In the genomic region with DNA sequence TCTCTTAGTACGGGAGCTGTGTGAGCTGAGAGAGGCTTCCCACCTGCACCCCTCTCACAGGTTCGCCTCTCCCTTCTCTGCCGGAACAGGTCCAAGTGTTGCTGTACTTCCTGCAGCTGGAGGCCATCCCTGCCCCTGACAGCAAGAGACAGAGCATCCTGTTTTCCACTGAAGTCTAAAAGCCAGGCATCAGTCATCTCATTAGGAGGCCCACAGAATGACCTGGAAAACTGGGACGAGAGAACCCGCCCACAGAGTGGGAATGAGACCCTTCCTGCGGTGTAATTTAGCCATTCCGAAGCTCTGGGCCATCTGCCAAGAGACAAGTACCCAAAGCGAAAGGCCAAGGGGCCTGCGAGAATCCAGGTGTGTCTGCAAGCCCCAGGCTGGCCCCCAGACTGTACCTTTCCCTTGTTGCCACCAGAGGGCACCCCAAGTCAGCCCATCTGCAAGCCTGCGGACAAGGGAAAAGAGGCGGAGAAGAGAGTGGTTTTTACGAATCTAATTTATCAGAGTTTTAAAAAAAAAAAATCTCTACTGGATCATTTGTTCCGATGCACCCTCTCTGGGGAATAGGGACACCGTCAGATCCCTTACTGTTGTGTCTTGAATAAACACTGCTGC, we compare ENCODE assay signal across 8 mouse cellular contexts. TPM values are rescaled to one million over a fixed set of nuclear protein-coding genes. Genes with fewer than 3 reads are reported as not detected.
DNase-seq lines count a peak whose midpoint lies in the region; ATAC-seq and TF ChIP-seq lines count a peak whose summit lies in the region.

No protein-coding gene starts in this region.

- 38% methylated on average over 14 of the region's 14 CpGs for WGBS in heart, embryonic 12.5 days
- 21% methylated on average over 14 of the region's 14 CpGs for WGBS in intestine, postnatal 0 days
- 54% methylated on average over 14 of the region's 14 CpGs for WGBS in limb, embryonic 11.5 days
- WGBS in midbrain, embryonic 16.5 days: 46% methylated on average over 14 of the region's 14 CpGs

- DNase-seq in heart, adult 18-20 months: peak; percentile 74 to 86
- peak; percentile 87 to 89 for DNase-seq in cerebellum, postnatal 10 days
- DNase-seq in frontal cortex, postnatal 36 days (ENCODE audit: low spot score in 2 of 2): peak; percentile 71 to 78
- DNase-seq in limb, embryonic 11.5 days (ENCODE audit: low spot score): peak; percentile 82
- peak; percentile 55 to 78 for DNase-seq in spleen, postnatal 10 days (ENCODE audit: low spot score in 2 of 2)

- no peaks in the 10 kb centered on the region for H3K9me3 ChIP-seq in heart, embryonic 12.5 days (replicated peaks)
- H3K9me3 ChIP-seq in intestine, postnatal 0 days (ENCODE audit: control insufficient read depth): no peaks in the 10 kb centered on the region
- H3K9me3 ChIP-seq in limb, embryonic 11.5 days (ENCODE audit: control insufficient read depth, low read length): no peaks in the 10 kb centered on the region
- no peaks in the 10 kb centered on the region; the same call in 1 of the 2 replicates for H3K9me3 ChIP-seq in midbrain, embryonic 16.5 days (replicated peaks; ENCODE audit: control insufficient read depth, low read length, poor library complexity, severe bottlenecking)

- peaks cover 72% of the 10 kb centered on the region for H3K36me3 ChIP-seq in heart, embryonic 12.5 days
- H3K36me3 ChIP-seq in intestine, postnatal 0 days (ENCODE audit: control insufficient read depth, insufficient read depth): peaks cover 71% of the 10 kb centered on the region
- peaks cover 14% of the 10 kb centered on the region; the same call in 1 of the 2 replicates for H3K36me3 ChIP-seq in limb, embryonic 11.5 days (ENCODE audit: control insufficient read depth, insufficient read depth, low read length)
- peaks cover 46% of the 10 kb centered on the region for H3K36me3 ChIP-seq in midbrain, embryonic 16.5 days (ENCODE audit: control insufficient read depth, insufficient read depth, low read length)

- H3K27me3 ChIP-seq in heart, embryonic 12.5 days (replicated peaks): no peaks in the 10 kb centered on the region
- no peaks in the 10 kb centered on the region for H3K27me3 ChIP-seq in intestine, postnatal 0 days (replicated peaks; ENCODE audit: control insufficient read depth, insufficient read depth, low read length)
- no peaks in the 10 kb centered on the region for H3K27me3 ChIP-seq in limb, embryonic 11.5 days (ENCODE audit: control insufficient read depth, insufficient read depth, low read length)
- H3K27me3 ChIP-seq in midbrain, embryonic 16.5 days (ENCODE audit: control insufficient read depth, insufficient read depth, low read depth, low read length): no peaks in the 10 kb centered on the region

- H3K4me2 ChIP-seq in heart, embryonic 12.5 days: no peak overlapping the region
- H3K4me2 ChIP-seq in intestine, postnatal 0 days (replicated peaks; ENCODE audit: low read depth): no peak overlapping the region
- no peak overlapping the region for H3K4me2 ChIP-seq in limb, embryonic 11.5 days (ENCODE audit: low read depth, severe bottlenecking)
- H3K4me2 ChIP-seq in midbrain, embryonic 16.5 days (ENCODE audit: low read length): no peak overlapping the region

- H3K27ac ChIP-seq in heart, embryonic 12.5 days (ENCODE audit: poor library complexity, severe bottlenecking): no peak overlapping the region
- H3K27ac ChIP-seq in intestine, postnatal 0 days (ENCODE audit: low read depth, low read length): no peak overlapping the region
- no peak overlapping the region for H3K27ac ChIP-seq in limb, embryonic 11.5 days (replicated peaks; ENCODE audit: low read depth, low read length)
- no peak overlapping the region for H3K27ac ChIP-seq in midbrain, embryonic 16.5 days (ENCODE audit: low read length)

- no peak overlapping the region for H3K4me3 ChIP-seq in heart, embryonic 12.5 days
- H3K4me3 ChIP-seq in intestine, postnatal 0 days (ENCODE audit: low read depth, low read length): no peak overlapping the region
- H3K4me3 ChIP-seq in limb, embryonic 11.5 days (ENCODE audit: low read depth, low read length): no peak overlapping the region
- no peak overlapping the region for H3K4me3 ChIP-seq in midbrain, embryonic 16.5 days (ENCODE audit: low read depth, low read length)

- TF ChIP-seq CTCF in intestine, postnatal 0 days (IDR thresholded peaks at IDR 0.05; ENCODE audit: low read depth): peak; percentile 94

- H3K9ac ChIP-seq in heart, embryonic 12.5 days: no peak overlapping the region
- H3K9ac ChIP-seq in intestine, postnatal 0 days (ENCODE audit: low read depth, low read length): no peak overlapping the region
- H3K9ac ChIP-seq in limb, embryonic 11.5 days (ENCODE audit: low read length): no peak overlapping the region
- H3K9ac ChIP-seq in midbrain, embryonic 16.5 days (ENCODE audit: low read depth, low read length): no peak overlapping the region

- H3K4me1 ChIP-seq in heart, embryonic 12.5 days (replicated peaks): peaks cover 10% of the 10 kb centered on the region; the same call in 1 of the 2 replicates
- no peaks in the 10 kb centered on the region; the same call in 1 of the 2 replicates for H3K4me1 ChIP-seq in intestine, postnatal 0 days (replicated peaks; ENCODE audit: control insufficient read depth, insufficient read depth, low read length)
- H3K4me1 ChIP-seq in limb, embryonic 11.5 days (ENCODE audit: control insufficient read depth, insufficient read depth, low read length): no peaks in the 10 kb centered on the region
- H3K4me1 ChIP-seq in midbrain, embryonic 16.5 days (ENCODE audit: control insufficient read depth, insufficient read depth, low read length): no peaks in the 10 kb centered on the region; the same call in 1 of the 2 replicates

- no peak for ATAC-seq in heart, embryonic 12.5 days (ENCODE audit: insufficient number of reproducible peaks, low FRiP score)
- ATAC-seq in intestine, postnatal 0 days: peak; percentile 63
- ATAC-seq in limb, embryonic 11.5 days (ENCODE audit: insufficient number of reproducible peaks, low FRiP score, low TSS enrichment, low read depth): 0 out of 2 replicates have a peak, but pooled peaks have one; percentile 48
- peak; percentile 81 for ATAC-seq in midbrain, embryonic 16.5 days

RNA-seq across cellular contexts. Expression of a gene that starts 29.6 kb away (rescaled TPM):
- total RNA-seq in heart, adult 18-20 months (2021): 10 to 100 TPM; 41.0 to 41.7 TPM
- 30.2 and 32.1 TPM in 2 replicates for polyA plus RNA-seq in heart, embryonic 12.5 days (2016; fragmentation: Nextera tagmentation; extraction: Ambion mirVana)
- 13.0 and 14.2 TPM in 2 replicates for polyA plus RNA-seq in intestine, postnatal 0 days (2015; fragmentation: Nextera tagmentation; extraction: Ambion mirVana)
- 23.4 and 24.4 TPM in 2 replicates for polyA plus RNA-seq in limb, embryonic 11.5 days (2014; fragmentation: Nextera tagmentation; extraction: Ambion mirVana)
- polyA plus RNA-seq in midbrain, embryonic 16.5 days (2015; fragmentation: Nextera tagmentation; extraction: Ambion mirVana): 30.9 and 33.5 TPM in 2 replicates
